Mouse (Mus musculus): ENCODE data around the gene Cacna2d3.

Cacna2d3 gene

DNA sequence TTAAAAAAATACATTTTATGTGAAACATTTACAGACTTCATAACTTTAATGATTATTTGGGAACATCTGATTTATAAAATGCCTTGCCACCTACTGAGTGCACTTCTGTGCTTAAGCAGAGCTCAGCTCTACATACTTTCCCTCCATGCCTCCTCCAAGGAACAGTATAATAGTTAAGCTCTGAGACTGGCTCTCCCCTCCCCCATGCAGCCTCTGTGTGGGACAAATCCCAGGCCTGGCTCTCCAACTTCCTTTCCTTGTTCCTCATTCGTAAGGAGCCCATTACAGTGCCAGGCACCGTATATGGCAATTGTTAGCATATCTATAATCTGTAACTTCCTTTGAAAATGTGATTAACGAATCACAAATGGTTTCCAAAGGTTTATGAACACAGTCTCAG, 644.2 kb downstream of the Cacna2d3 start:
- DNase-seq (ENCODE audit: low read depth, low spot score): no peak

DNA sequence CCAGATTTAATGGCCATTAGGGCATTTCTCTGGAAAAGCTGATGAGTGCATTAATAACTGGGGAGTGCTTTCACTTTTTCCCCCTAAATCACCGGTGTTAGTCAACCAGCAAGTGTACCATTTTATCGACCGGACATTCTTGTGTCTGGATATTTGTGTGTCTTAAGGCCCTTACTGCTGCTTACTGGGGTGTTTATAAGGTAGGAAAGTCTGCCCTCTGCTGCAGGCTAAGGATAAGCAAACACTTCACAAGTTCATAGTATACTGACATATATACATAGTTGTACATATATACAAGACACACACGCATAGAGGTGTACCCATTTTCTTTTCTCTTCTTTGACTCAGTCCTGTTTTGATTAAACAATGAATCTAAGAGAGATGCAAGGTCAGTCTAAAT, 647.9 kb downstream of the Cacna2d3 start:
- no peak for DNase-seq (ENCODE audit: low read depth, low spot score)

DNA sequence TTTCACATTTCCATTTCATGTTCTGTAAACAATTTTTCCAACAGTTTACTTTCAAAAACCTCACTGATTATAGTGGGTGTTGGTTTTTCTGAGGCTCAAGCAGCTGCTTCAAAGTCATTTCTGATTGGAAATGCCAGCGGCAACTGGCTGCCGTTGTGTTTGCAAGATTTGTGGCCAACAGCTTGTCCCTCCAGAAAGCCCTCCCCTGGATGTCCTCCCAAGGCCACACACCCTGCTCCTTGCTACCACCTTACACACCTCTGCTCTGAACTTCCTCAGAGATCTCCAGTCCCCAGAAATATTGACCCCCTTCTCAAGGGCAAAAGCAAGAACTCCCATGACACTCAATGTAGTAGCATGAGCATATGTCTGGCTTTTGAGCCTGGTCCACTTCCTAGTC, 659.0 kb downstream of the Cacna2d3 start:
- no peak for DNase-seq (ENCODE audit: low read depth, low spot score)

DNA sequence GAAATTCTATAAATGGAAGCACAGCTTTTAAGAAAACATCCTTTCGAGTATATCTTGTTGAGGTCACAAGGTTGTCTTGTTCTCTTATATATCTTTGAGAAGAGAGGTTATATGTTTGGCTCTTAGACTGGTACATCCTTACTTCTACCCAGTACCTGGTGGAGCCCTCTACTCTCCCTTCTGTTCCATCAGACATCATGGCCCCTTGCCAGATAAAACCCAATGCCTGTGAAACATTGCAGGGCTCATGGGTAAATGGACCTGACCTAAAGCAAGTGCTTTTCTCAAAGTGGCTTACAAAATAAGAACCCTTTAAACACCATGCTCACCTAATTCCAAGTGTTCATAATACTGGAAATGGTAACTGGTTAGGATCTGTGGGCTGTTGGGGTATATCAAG, 660.2 kb downstream of the Cacna2d3 start:
- DNase-seq (ENCODE audit: low read depth, low spot score): no peak

DNA sequence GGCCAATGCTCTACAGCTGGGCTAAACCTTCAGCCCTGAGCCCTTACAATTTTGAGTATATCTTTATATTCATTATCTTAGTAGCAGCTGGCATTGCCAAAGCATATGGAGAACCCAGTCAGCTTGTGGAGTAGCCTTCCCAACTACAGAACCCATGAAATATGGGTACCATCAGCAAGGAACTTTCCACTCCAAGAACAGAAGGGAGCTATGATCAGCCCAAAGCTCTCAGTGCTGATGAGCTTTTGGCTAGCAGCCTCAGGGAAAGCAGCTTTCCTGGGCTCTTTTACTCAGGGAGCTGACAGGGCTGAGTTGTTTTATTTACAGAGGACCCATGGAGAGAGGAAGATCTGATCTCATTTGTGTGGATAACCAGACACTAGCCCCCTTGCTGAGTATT, 661.0 kb downstream of the Cacna2d3 start:
- DNase-seq (ENCODE audit: low read depth, low spot score): no peak

DNA sequence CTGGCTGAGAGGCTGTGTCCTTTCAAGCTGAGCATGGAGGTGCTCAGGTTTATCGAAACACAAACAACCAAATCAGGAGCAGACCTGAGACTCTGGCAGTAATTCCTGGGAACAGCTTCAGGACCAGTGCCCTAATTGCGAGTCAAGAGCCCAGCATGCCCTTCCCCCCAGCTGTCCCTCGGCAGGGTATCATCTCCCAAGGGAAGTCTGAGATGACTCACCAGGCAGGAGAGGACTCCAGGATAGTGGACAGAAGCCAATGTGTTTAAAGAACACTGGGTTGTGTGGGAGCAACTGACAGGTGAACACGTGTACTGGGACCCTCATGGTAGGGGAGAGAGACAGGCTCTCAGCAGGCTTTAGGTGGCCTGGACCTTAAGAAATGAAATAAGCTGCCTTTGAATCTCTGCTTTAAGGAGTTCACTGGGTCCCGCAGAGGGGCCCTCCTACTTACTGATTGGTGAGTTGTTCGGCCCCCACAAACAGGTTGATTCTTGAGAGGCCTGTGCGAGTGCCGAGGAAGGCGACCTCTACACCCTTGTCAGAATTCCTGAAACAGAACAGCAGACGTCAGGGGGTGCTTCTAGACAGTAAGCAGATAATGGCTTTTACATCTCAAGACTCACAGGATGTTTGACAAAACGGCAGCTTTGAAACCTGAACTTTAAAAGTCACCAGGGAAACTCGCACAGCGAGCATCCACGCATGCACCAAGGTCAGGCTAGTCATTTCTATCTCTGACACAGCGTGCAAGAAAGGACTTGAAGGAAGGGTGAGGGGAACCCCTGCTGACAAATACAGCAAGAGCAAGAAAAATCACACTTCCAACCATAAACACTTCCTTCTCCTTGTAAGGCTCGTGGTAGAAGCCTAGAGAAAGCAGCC, 669.5 kb downstream of the Cacna2d3 start:
- no peak for DNase-seq (ENCODE audit: low read depth, low spot score)

GRCm38 (mm10) chr14:29042355-29042754, 679.3 kb downstream of the Cacna2d3 start:
- no peak for DNase-seq (ENCODE audit: low read depth, low spot score)

DNA sequence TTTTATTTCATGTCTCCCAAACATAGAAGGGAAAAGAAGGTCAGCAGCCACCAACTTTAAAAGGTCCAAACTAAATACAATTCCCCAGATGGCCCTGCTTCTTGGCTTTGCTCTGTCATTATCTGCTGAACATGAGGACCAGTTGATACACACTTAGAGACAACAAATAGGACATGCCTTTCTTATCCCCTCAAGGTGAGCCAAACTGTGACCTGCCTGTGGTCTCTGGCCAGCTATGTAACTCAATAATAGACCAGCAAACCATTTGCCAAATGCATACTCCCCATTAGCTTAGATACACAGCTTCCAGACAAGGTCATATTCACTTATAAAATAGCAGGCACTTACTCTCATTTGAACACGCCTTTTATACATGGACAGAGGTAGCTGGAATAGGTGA, 680.2 kb downstream of the Cacna2d3 start:
- no peak for DNase-seq (ENCODE audit: low read depth, low spot score)

DNA sequence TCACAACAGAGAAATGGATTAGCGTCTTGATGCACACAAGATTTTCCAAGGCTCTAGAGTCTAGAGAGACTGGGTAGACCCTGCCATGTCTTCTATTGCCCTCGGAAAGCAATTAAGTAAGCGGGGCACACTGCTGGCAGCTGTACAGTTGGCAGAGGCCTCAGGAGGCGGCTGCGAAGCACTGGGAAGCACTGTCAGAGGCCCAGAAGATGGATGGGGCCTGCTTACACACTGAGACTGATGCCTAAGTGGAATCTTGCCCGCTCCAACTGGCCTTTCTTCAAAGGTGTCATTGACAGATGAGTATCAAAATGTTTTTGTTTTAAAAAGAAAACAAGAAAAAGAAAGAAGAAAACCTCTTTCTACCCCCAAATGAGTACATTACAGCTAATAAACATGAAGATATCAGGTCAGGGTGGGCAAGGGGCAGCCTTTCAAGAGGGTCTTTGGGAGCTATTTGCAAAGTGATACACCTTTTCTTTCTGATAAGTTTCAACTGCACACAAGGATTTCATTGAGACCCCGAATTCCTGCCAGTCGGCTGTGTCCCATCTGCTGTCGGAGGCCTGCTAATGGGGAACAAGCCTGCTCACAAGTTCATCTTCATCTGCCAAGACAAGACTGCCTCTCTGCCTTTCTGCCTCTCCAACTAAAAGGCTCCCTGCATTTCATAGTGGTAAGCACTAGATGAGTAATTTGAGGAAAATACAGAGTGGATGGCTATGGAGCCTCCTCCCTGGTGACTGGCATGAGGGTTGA, 680.9 kb downstream of the Cacna2d3 start:
- no peak for DNase-seq (ENCODE audit: low read depth, low spot score)

DNA sequence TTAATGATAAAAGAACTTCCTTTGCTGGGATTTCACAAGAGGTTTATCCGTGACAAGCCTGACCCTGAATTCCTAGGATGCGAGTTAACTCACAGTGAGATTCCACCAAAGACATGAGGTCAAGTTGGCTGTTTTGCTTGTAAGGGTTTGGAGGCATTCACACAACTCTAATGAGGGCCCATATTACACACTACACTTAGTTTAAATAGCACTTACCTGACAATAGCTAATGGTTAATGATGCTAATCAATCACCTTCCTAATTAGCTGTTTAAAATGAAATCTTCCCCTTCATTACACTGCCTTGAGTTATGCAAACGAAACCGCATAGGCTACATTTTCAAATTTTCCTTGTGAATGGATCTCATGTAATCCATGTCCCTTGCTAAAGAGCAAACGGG, 683.4 kb downstream of the Cacna2d3 start:
- DNase-seq (ENCODE audit: low read depth, low spot score): no peak

DNA sequence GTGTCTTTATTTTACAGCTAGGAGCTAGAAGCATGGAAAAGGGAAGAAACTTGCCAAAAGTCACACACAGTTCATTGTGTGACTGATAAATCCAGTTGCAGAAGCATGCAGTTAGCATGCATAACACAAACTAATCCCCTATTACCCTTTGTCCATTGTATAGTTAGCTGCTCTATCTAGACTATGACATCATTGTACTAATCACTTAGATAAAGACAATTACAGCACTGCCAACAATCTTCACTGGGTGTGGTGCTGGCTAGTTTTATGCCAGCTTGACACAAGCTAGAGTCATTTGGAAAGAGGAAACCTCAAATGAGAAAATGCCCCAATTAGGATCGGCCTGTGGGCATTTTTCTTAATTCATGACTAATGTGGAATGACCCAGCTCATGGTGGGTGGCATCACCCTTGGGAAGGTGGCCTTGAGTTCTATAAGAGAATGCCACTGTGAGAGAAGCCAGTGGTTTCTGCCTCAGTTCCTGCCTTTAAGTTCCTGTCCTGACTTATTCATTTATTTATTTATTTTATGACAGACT, 689.7 kb downstream of the Cacna2d3 start:
- no peak for DNase-seq (ENCODE audit: low read depth, low spot score)

DNA sequence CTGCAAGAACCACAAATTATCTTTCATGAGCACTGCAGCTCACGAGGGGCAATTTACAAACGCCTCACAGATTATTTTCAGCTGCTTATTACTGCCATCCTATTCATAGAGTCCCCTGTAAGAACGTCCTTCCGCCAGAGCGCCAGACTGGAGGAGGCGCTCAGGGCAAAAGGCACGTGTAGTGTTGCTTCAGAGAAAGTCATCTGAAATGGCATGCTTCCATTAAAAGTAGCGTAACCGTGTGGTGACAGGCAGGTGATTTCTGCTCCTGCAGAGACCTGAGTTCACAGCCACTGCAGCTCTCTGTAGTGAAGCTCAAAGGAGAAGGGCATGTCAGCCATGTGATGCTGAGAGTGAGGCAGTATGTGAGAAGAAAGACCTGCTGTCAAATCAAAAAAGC, 691.1 kb downstream of the Cacna2d3 start:
- no peak for DNase-seq (ENCODE audit: low read depth, low spot score)

DNA sequence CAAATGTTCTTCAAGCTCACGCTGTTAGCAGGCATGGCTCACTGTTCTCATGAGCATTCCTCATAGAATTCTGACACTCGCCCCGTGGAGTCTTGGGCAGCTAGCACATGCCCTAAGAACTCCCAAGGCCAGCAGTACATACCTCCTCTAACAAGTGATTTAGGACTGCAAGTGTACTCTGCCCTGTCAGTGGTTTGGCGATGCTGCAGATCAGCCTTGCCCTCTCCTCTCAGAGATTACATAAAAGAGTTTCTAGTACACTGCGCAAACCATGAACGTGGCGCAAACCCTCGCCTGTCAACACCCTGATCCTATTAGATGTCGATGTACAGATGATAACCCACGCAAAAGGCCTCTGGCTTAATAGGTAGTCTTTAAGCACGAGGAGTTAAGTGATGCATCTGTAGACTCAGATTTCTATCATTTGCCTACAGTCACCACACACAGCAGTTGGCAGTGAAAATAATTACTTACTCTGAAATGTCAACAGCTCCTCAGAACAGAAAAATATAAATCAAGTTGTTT, 691.7 kb downstream of the Cacna2d3 start:
- DNase-seq (ENCODE audit: low read depth, low spot score): no peak

DNA sequence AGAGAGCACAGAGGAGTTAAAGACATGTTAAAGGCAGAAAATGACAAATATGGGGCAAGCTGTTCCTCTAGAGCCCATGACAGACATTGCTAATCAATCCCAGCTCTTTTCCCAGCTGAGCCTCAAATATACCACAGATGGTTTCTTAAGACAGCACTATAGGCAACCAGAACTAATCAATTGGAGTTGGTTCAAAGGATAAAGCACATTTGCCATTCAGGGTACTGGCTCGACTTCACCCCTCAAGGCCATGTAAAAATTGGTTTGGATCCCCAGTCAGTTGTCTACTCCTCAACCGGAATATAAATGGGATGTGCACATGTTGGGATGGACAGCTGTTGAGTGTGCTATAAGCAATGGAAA, 692.6 kb downstream of the Cacna2d3 start:
- DNase-seq (ENCODE audit: low read depth, low spot score): no peak

DNA sequence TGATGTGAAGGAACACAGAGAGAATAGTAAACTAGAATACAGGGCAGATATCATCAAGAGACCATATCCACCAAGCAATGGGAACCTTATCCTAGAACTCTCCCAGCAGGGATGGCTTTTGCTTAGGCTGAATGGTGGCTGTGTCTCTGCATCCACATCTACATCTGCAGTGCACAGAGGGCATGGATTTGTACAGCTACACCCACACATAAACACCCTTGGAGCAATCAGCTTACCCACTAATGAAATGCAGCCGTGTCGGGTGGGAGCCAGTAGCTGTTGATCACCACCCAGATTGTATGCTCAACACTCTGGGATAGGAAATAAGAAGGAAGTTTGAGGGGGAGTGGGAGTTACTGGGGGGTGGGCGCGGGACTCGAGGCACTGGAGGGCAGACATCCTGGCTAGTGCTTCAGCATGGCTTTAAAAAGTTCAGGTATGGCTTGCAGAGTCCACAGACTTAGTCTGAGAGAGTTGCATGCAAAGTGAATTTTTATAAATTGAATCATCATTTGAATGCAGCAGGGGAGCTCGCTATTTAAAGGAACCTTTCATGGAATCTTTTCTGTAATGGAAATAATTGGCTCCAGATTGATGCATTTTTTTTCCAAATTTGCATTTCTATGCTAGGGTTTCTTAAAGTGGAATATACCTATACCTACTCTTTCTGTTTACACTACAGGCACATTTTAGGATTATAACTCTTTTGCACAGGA, 693.1 kb downstream of the Cacna2d3 start:
- no peak for DNase-seq (ENCODE audit: low read depth, low spot score)

DNA sequence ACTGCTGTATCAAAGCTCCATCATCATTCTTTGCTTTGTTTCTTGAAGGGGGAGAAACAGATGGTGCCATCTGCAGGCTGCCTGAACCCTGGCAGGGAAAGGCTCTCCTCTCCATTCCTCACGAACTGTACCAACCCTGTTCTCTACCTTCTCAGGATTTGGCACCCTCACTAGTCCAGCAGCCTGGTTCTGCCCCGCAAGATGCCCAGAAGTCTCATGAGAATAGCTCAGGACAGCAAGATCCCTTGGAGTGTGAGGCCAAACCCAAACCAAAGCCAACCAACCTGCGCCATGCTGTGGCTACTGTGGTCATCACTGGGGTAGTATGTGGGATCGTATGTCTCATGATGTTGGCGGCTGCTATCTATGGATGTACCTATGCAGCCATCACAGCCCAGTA, 694.4 kb downstream of the Cacna2d3 start:
- DNase-seq (ENCODE audit: low read depth, low spot score): no peak

- DNase-seq (ENCODE audit: low read depth, low spot score): no peak
Observed at GRCm38 (mm10) chr14:29025335-29025734, 696.3 kb downstream of the Cacna2d3 start.

GRCm38 (mm10) chr14:29023246-29023645, 698.4 kb downstream of the Cacna2d3 start:
- DNase-seq (ENCODE audit: low read depth, low spot score): no peak

DNA sequence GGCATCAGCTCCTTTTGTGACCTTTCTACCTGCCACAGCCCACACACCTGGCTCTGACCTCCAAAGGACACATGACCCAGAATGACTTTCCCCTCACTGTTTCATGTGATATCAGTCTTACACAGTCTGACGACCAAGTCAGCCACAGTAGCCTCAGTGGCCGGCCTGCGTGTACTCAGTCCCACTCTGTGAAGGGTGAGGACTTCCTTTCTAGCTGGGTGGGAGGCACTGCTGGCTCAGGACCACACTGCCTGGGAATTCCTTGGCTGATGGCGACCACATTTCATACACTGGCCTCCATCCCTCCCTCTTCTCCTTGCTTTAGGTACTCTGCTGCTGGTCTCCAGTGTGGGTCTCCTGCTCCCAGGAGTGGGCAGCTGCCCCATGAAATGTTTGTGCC, 700.4 kb downstream of the Cacna2d3 start:
- no peak for DNase-seq (ENCODE audit: low read depth, low spot score)

DNA sequence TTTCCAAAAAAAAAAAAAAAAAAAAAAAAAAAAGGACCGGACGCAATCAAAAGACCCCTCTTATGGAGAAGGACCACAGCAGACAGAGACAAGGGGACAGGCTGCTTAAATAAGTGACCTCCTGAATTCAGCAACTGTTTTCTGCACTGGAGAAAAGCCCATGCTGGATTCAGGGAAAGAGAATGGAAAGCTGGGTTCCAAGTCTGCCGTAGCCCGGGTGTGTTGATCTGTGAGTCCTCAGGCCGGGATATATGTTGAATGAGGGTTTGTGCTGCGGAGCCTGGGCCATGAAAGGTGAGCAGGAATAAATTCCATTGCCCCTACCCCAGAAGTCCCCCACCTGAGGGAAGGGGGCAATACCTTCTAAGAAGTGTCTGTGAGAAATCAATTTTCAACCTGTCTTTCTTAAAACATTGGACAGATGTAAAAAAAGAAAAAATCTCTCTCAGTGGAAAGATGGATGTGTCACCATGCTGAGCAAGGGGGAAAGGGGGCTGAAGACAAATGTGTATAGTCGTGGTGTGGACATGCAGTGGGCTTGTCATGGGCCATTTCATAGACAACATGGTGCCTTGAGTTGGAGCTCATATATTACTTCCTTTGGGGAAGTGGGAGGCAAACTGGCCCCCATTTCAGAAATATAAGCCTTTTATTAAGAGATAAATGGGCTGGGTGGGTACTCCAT, 703.2 kb downstream of the Cacna2d3 start:
- DNase-seq (ENCODE audit: low read depth, low spot score): no peak

DNA sequence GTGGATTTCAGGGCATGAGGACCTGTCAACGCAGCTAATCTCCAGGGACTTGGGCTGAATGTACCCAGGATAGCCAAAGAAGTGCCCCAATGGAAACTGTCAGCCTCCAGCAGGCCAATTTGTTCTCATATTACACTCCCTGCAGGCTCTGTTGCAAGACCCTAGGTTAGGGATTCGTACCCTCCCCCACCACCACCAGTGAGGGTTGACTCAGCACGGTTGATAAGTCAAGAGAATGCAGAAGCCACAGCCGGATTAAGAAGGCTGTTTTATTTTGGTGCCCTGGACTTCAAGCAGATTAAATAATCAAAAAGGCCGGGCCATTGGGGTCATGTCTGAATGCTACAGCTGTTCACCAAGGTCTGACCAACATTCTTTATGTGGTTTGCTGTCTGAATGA, 703.8 kb downstream of the Cacna2d3 start, which contains the start of gene Lrtm1:
Lrtm1 (plus strand) TSS at position 326 of the 400 bp plus-strand sequence.
- DNase-seq (ENCODE audit: low read depth, low spot score): no peak
